Mouse (Mus musculus) lung, adult 2 months (tissue): ENCODE results near the gene Flnb.

Experiments
- CTCF ChIP-seq: fragments of 200-500 bp; IDR thresholded peaks from 2 replicates; pipeline ENCODE4 v1.5.1; 2011; ENCODE audit warnings: mild to moderate bottlenecking, low read length, control low read depth; ENCODE audit not compliant: insufficient read depth
- POLR2A ChIP-seq: fragments of 200-500 bp; IDR thresholded peaks from 2 replicates; pipeline ENCODE4 v1.6.1; 2011; ENCODE audit warnings: low read depth, mild to moderate bottlenecking, control low read depth, low read length, borderline replicate concordance; ENCODE audit errors: extremely low read depth

DNA sequence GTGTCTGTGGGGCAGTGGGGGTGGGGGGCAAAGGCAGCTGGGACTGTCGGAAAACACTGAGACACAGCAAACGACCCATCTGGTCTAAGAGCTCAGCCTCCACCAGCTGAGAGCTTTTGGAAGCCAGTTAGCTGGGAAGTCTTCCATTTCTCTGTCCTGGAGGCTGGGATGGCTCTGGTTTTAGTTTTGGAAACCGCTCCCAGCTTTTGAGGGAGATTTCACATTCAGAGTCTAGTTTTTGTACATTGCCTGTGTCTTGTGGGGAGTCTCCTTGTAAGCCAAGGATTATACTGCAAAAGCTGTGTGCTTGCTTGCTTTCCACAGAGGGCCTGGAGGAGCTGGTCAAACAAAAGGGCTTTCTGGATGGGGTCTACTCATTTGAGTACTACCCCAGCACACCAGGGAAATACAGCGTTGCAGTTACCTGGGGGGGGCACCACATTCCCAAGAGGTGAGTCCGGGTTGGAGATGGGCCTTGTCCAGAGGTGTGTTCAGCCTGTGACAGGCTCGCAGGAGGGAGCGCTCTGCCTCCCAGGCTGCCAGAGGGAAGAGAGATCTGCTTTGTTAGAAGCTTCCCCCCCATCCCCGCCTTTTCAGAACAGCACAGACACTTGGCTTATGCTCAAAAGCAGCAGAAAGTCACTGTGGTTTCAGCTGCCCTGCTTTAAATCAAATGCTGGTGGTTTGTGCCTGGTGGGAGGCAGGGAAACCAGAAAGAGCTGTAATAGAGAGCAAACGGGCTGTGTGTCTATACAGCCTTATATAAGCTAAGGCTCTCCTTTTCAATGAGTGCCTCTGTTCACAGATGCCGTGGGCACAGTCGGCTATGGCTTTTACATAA lies 71.3 kb downstream of the Flnb start:
- TF ChIP-seq CTCF (no peak), POLR2A (no peak)
